Mouse (Mus musculus) left cerebral cortex, postnatal 10 days (tissue): ENCODE measurements around the gene Epn2. TPM values are rescaled to one million over a fixed set of nuclear protein-coding genes. Genes with fewer than 3 reads are reported as not detected.

Source experiments
- DNase-seq, 2 experiments: peaks; one replicate each; pipeline ENCODE4 v3.0.0; 2021 to 2022; ENCODE audit warnings: low spot score in 2 of 2, mixed read lengths in 1 of 2; ENCODE audit errors: extremely low spot score in 1 of 2
- intact Hi-C: fragments of 180-260 bp; cut with DNase I; formaldehyde crosslinking; loops from one replicate; pipeline ENCODE4 v1.15.1; 2025
- total RNA-seq, 2 experiments: library from RNA; stranded (reverse); gene quantifications; 2 replicates each; pipeline ENCODE4 v1.2.3; 2021

The Epn2 gene
- total RNA-seq, 2 experiments from 2014 or later = 97.6 to 99.1 TPM

- no peak for DNase-seq
- intact Hi-C loops = no loop called here
These were observed 96.2 kb downstream of the Epn2 start for GRCm38 (mm10) chr11:61483226-61483845.

GRCm38 (mm10) chr11:61481239-61482090 lies 98.0 kb downstream of the Epn2 start:
- intact Hi-C loops = no loop called here
- DNase-seq = no peak

GRCm38 (mm10) chr11:61478788-61479187 lies 100.7 kb downstream of the Epn2 start:
- no peak for DNase-seq
- intact Hi-C loops = no loop called here

GRCm38 (mm10) chr11:61477566-61478508 lies 101.7 kb downstream of the Epn2 start:
- DNase-seq = no peak
- intact Hi-C loops = no loop called here

- intact Hi-C loops = no loop called here
These were observed 102.6 kb downstream of the Epn2 start for GRCm38 (mm10) chr11:61476786-61477382.

GRCm38 (mm10) chr11:61473630-61474029 lies 105.9 kb downstream of the Epn2 start:
- DNase-seq = no peak
- intact Hi-C loops = no loop called here

More at GRCm38 (mm10) chr11:61476786-61477382, 102.6 kb downstream of the Epn2 start:
- DNase-seq = no peak

GRCm38 (mm10) chr11:61470880-61471279 lies 108.6 kb downstream of the Epn2 start:
- DNase-seq = no peak
- intact Hi-C loops = no loop called here

- intact Hi-C loops = no loop called here
These were observed 110.1 kb downstream of the Epn2 start for GRCm38 (mm10) chr11:61469317-61469917.

GRCm38 (mm10) chr11:61468534-61468933 lies 111.0 kb downstream of the Epn2 start:
- DNase-seq = no peak

More at GRCm38 (mm10) chr11:61469317-61469917, 110.1 kb downstream of the Epn2 start:
- DNase-seq = peak in 1 of 2 experiments; percentile 6

More at GRCm38 (mm10) chr11:61468534-61468933, 111.0 kb downstream of the Epn2 start:
- intact Hi-C loops = no loop called here

Other genes starting within 250 kb of the Epn2 start
- gene Slc47a2, start 236.8 kb downstream of the Epn2 start, total RNA-seq = under 1 TPM; 0.43 to 0.51 TPM
- gene Slc47a1, start 201.3 kb downstream of the Epn2 start, total RNA-seq = 1 to 10 TPM; 2.3 to 3.1 TPM
- 100 to 1,000 TPM; 191 to 198 TPM for gene Rnf112, start 125.6 kb downstream of the Epn2 start, total RNA-seq
- gene Mfap4, start 94.3 kb downstream of the Epn2 start, total RNA-seq = 1 to 10 TPM; 7.6 TPM
- gene Mapk7, start 85.3 kb downstream of the Epn2 start, total RNA-seq = 10 to 100 TPM; 41.2 to 41.8 TPM
- 10 to 100 TPM; 35.8 to 36.8 TPM for gene B9d1, start 74.5 kb downstream of the Epn2 start, total RNA-seq
- 1 to 10 TPM; 6.9 to 7.3 TPM for gene Grap, start 73.6 kb upstream of the Epn2 start, total RNA-seq
- under 1 TPM; 0.06 to 0.09 TPM for gene Fam83g, start 104.4 kb upstream of the Epn2 start, total RNA-seq
- not detected for gene Slc5a10, start 141.1 kb upstream of the Epn2 start, total RNA-seq
- 10 to 100 TPM; 34.0 to 38.9 TPM for gene Prpsap2, start 182.4 kb upstream of the Epn2 start, total RNA-seq